Mouse (Mus musculus) stomach, postnatal 0 days (tissue): Measurements from ENCODE around the gene Lyg1. TPM values are rescaled to one million over a fixed set of nuclear protein-coding genes. Genes with fewer than 3 reads are reported as not detected.

Experiments
- ATAC-seq: fragments of 200-750 bp; cut with Nextera tagmentation; 2 replicates; pipeline ENCODE4 v1.8.0; 2017; ENCODE audit not compliant: low FRiP score, low TSS enrichment
- DNase-seq: peaks from one replicate; pipeline ENCODE4 v3.0.0-alpha.2; 2016; ENCODE audit warnings: low spot score
- H3K27ac ChIP-seq: fragments of 300-500 bp; sonication (generic); replicated peaks from 2 replicates; pipeline ENCODE4 v1.5.1; 2014; ENCODE audit warnings: mild to moderate bottlenecking, control low read depth
- H3K27me3 ChIP-seq: fragments of 300-500 bp; sonication (generic); 2 replicates; pipeline ENCODE4 v1.6.1; 2014; ENCODE audit warnings: low read length; ENCODE audit not compliant: control insufficient read depth, insufficient read depth
- H3K36me3 ChIP-seq: fragments of 300-500 bp; sonication (generic); 2 replicates; pipeline ENCODE4 v1.6.1; 2014; ENCODE audit warnings: low read length, mixed read lengths; ENCODE audit not compliant: control insufficient read depth, insufficient read depth
- H3K4me1 ChIP-seq: fragments of 300-500 bp; sonication (generic); replicated peaks from 2 replicates; pipeline ENCODE4 v1.6.1; 2014; ENCODE audit warnings: antibody characterized with exemption; ENCODE audit not compliant: control insufficient read depth, insufficient read depth
- H3K4me2 ChIP-seq: fragments of 300-500 bp; sonication (generic); replicated peaks from 2 replicates; pipeline ENCODE4 v1.6.1; 2014; ENCODE audit warnings: low read depth, mild to moderate bottlenecking, control low read depth, moderate library complexity
- H3K4me3 ChIP-seq: fragments of 300-500 bp; sonication (generic); 2 replicates; pipeline ENCODE4 v1.5.1; 2014; ENCODE audit warnings: low read depth, low read length, control low read depth
- H3K9ac ChIP-seq: fragments of 300-500 bp; sonication (generic); 2 replicates; pipeline ENCODE4 v1.6.1; 2014; ENCODE audit warnings: mild to moderate bottlenecking, low read length, control low read depth, mixed read lengths
- H3K9me3 ChIP-seq: fragments of 300-500 bp; sonication (generic); 2 replicates; pipeline ENCODE4 v1.6.1; 2016; ENCODE audit warnings: low read length; ENCODE audit not compliant: control insufficient read depth
- CTCF ChIP-seq: IDR thresholded peaks from 2 replicates; pipeline ENCODE4 v1.5.1; 2016; ENCODE audit warnings: antibody characterized with exemption, low read depth, mild to moderate bottlenecking, moderate library complexity
- EP300 ChIP-seq: optimal IDR thresholded peaks from 2 replicates; pipeline ENCODE3; 2016; ENCODE audit warnings: antibody characterized with exemption
- WGBS: fragments of 180-500 bp; shearing (Covaris S2); extraction: QIAGEN DNeasy Blood & Tissue Kit; methylation state at CpG from one replicate; pipeline ENCODE4 v1.1.7; 2014; 5-methylcytosine and 5-hydroxymethylcytosine counted together
- polyA plus RNA-seq: library from polyadenylated mRNA; unstranded; fragments of >200 nt; fragmentation: Nextera tagmentation; extraction: Ambion mirVana; gene quantifications from 2 replicates; pipeline ENCODE4 v1.2.1, GENCODE M21; 2015

Gene Lyg1
- polyA plus RNA-seq, 1 experiment from 2014 or later: 319 TPM

GRCm38 (mm10) chr1:37965571-37965970 lies 8.0 kb upstream of the Lyg1 start:
- no peaks in the 10 kb centered on the region for H3K4me1 ChIP-seq
- no peak overlapping the region for H3K4me2 ChIP-seq
- DNase-seq (no peak), ATAC-seq (no peak)
- no peak overlapping the region for H3K27ac ChIP-seq
- no peaks in the 10 kb centered on the region for H3K9me3 ChIP-seq
- WGBS: 55% methylated on average over 10 of the region's 10 CpGs
- H3K4me3 ChIP-seq: no peak overlapping the region
- H3K27me3 ChIP-seq: no peaks in the 10 kb centered on the region
- TF ChIP-seq EP300: no peak
- 0 out of 2 replicates have a peak, but pooled peaks have one; percentile 3 for TF ChIP-seq CTCF
- H3K36me3 ChIP-seq: no peaks in the 10 kb centered on the region
- no peak overlapping the region for H3K9ac ChIP-seq

GRCm38 (mm10) chr1:37959486-37959885 lies 1.9 kb upstream of the Lyg1 start:
- ATAC-seq (no peak), DNase-seq (no peak)
- H3K36me3 ChIP-seq: no peaks in the 10 kb centered on the region
- no peaks in the 10 kb centered on the region for H3K9me3 ChIP-seq
- no peaks in the 10 kb centered on the region for H3K4me1 ChIP-seq
- H3K4me3 ChIP-seq: no peak overlapping the region
- H3K27ac ChIP-seq: no peak overlapping the region
- TF ChIP-seq EP300: no peak
- 69% methylated on average over 5 of the region's 5 CpGs for WGBS
- H3K4me2 ChIP-seq: no peak overlapping the region
- H3K27me3 ChIP-seq: no peaks in the 10 kb centered on the region
- no peak overlapping the region for H3K9ac ChIP-seq

- Histone ChIP-seq H3K9me3 (no peaks in the 10 kb centered on the region), H3K4me1 (no peaks in the 10 kb centered on the region), H3K36me3 (no peaks in the 10 kb centered on the region), H3K4me2 (no peak overlapping the region), H3K9ac (no peak overlapping the region), H3K27ac (no peak overlapping the region), H3K27me3 (no peaks in the 10 kb centered on the region), H3K4me3 (no peak overlapping the region)
- DNase-seq: no peak
- no peak for ATAC-seq
- TF ChIP-seq CTCF (no peak), EP300 (no peak)
- 67% methylated on average over 2 of the region's 2 CpGs for WGBS
These were observed 957 bp upstream of the Lyg1 start for GRCm38 (mm10) chr1:37958516-37958915.

DNA sequence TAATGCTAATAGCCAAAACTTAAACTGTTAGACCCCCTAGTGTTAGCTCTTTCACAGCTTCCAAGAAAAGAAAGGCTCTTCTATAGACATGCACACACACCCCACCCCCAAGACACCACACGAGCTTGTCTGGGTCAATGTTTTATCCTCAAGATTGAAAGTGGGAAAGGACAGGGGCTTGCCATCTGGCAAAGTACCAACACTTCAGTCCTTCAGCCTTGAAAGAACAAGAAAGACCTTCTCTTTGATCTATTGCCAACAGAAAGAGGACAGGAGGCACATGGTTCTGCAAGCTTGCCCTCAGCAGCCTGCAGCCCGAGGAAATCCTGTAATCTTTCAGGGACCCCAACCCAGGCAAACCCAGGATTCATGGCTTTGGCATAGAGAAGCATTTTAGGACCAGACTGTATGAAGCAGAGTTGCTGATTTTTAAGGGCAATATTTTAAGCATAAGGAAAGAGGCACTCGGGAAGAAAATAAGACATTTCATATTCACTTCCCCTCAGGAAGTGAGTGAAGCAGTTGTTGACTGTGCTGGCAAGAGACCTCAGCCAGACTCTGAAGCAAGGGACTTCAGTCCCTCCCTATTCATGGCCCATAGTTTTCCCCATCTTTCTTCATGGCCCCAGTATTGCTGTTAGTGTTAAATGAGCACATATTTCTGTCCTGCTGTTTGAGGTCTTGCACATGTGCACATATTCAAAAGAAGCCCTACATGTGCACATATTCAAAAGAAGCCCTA lies 698 bp downstream of the Lyg1 start:
- Histone ChIP-seq H3K4me3 (no peak overlapping the region), H3K4me1 (no peaks in the 10 kb centered on the region), H3K36me3 (no peaks in the 10 kb centered on the region), H3K4me2 (no peak overlapping the region), H3K27me3 (no peaks in the 10 kb centered on the region), H3K9me3 (no peaks in the 10 kb centered on the region), H3K9ac (no peak overlapping the region), H3K27ac (no peak overlapping the region)
- DNase-seq (no peak), ATAC-seq (no peak)
- WGBS: 18% methylated on average over 3 of the region's 3 CpGs
- TF ChIP-seq CTCF (no peak), EP300 (no peak)

DNA sequence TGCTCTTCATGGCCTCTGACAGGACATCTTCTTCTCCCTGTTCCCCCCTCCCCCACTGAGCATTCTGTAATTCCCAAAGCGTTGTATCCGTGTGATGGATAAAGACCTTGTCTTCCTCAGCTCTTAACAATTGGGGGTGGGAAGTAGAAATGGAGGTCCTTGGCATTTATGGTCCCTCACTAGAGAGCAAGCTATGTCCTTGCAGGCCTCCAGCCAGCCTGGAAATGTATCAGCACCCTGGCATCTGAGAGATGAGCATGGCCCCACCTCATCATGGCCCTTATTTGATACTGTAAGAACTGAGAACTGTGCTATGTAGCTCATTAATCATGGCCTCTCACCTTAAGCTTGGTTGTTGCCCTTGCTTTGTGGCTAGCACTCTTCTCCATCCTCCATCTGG lies 2.3 kb downstream of the Lyg1 start:
- Histone ChIP-seq H3K36me3 (no peaks in the 10 kb centered on the region), H3K27me3 (no peaks in the 10 kb centered on the region), H3K9ac (no peak overlapping the region), H3K9me3 (no peaks in the 10 kb centered on the region), H3K4me2 (no peak overlapping the region), H3K4me1 (no peaks in the 10 kb centered on the region), H3K4me3 (no peak overlapping the region), H3K27ac (no peak overlapping the region)
- WGBS: 83% methylated on average over 2 of the region's 2 CpGs
- ATAC-seq: no peak
- DNase-seq: no peak
- TF ChIP-seq CTCF: no peak
- TF ChIP-seq EP300: no peak

DNA sequence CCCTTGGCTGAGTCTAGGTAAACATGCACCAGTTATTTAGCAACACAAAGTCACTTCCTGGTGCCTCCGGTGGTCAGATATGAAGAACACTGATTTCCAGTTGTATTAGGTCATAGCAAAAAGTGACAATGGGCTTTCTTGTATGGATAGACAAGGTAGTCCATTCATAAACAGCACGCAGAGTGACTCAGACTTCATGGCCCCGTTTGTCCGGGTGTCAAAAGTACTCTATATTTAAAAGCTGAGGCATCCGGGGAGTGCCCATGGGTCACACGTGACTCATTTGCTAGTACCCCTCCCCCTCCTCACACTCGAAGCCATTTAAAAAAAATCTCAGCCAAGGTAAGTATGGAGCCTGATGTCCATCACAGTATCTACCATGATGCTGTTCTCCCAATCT lies 2.8 kb downstream of the Lyg1 start:
- H3K4me1 ChIP-seq: no peaks in the 10 kb centered on the region
- H3K27ac ChIP-seq: no peak overlapping the region
- H3K4me3 ChIP-seq: no peak overlapping the region
- TF ChIP-seq CTCF (no peak), EP300 (no peak)
- H3K27me3 ChIP-seq: no peaks in the 10 kb centered on the region
- H3K9ac ChIP-seq: no peak overlapping the region
- no peak overlapping the region for H3K4me2 ChIP-seq
- no peaks in the 10 kb centered on the region for H3K36me3 ChIP-seq
- DNase-seq: no peak
- ATAC-seq: peak; percentile 45; the same call in 1 of the 2 replicates
- no peaks in the 10 kb centered on the region for H3K9me3 ChIP-seq
- WGBS: 66% methylated on average over 7 of the region's 7 CpGs
